In genomic region chr6:54034471-54034870, GRCm38 (mm10) we compare ENCODE assay signal across 8 mouse cellular contexts. TPM values are rescaled to one million over a fixed set of nuclear protein-coding genes. Genes with fewer than 3 reads are reported as not detected.
DNase-seq lines count a peak whose midpoint lies in the region; ATAC-seq lines count a peak whose summit lies in the region.

No protein-coding gene starts in this region.

- H3K9ac ChIP-seq in heart, embryonic 16.5 days (ENCODE audit: low read length): peak overlapping the region; percentile 34; the same call in 1 of the 2 replicates
- H3K9ac ChIP-seq in neural tube, embryonic 14.5 days (replicated peaks; ENCODE audit: low read depth, low read length): no peak overlapping the region

- H3K4me2 ChIP-seq in heart, embryonic 16.5 days (ENCODE audit: low read depth, low read length): peak overlapping the region; percentile 58
- H3K4me2 ChIP-seq in neural tube, embryonic 14.5 days (ENCODE audit: low read depth, low read length): peak overlapping the region; percentile 37; the same call in 1 of the 2 replicates

- DNase-seq in 3134 (ENCODE audit: extremely low read depth, insufficient read length, low spot score): peak; percentile 6
- DNase-seq in adrenal gland, adult 18-20 months (ENCODE audit: low spot score in 2 of 2): peak; percentile 68 to 72
- peak; percentile 85 for DNase-seq in forebrain, embryonic 10.5 days (ENCODE audit: extremely low spot score, low spot score)
- peak; percentile 86 to 90 for DNase-seq in kidney, postnatal 25 days
- DNase-seq in lung, adult 18-20 months: peak; percentile 72 to 74
- DNase-seq in testis, postnatal 10 days (ENCODE audit: low spot score): peak; percentile 80

- H3K9me3 ChIP-seq in forebrain, embryonic 10.5 days: peaks cover 3% of the 10 kb centered on the region; the same call in 1 of the 2 replicates
- H3K9me3 ChIP-seq in heart, embryonic 16.5 days (replicated peaks; ENCODE audit: control insufficient read depth, low read length): no peaks in the 10 kb centered on the region; the same call in 1 of the 2 replicates
- H3K9me3 ChIP-seq in neural tube, embryonic 14.5 days (ENCODE audit: control insufficient read depth, low read length): no peaks in the 10 kb centered on the region

- H3K4me3 ChIP-seq in forebrain, embryonic 10.5 days: peak overlapping the region; percentile 18; the same call in 1 of the 2 replicates
- H3K4me3 ChIP-seq in heart, embryonic 16.5 days (ENCODE audit: low read length): peak overlapping the region; percentile 24
- no peak overlapping the region for H3K4me3 ChIP-seq in neural tube, embryonic 14.5 days (ENCODE audit: low read depth, low read length)

- ATAC-seq in heart, embryonic 16.5 days (replicated peaks; ENCODE audit: extremely low read depth, insufficient read depth, low FRiP score): no peak; the same call in 1 of the 2 replicates
- peak; percentile 89 for ATAC-seq in neural tube, embryonic 14.5 days (ENCODE audit: low read depth)

- WGBS in forebrain, embryonic 10.5 days: 2% methylated on average over 9 of the region's 9 CpGs
- 2% methylated on average over 9 of the region's 9 CpGs for WGBS in heart, embryonic 16.5 days
- 0% methylated on average over 9 of the region's 9 CpGs for WGBS in neural tube, embryonic 14.5 days

- H3K36me3 ChIP-seq in forebrain, embryonic 10.5 days (replicated peaks): no peaks in the 10 kb centered on the region
- H3K36me3 ChIP-seq in heart, embryonic 16.5 days (ENCODE audit: control insufficient read depth, insufficient read depth): no peaks in the 10 kb centered on the region
- no peaks in the 10 kb centered on the region for H3K36me3 ChIP-seq in neural tube, embryonic 14.5 days (ENCODE audit: control insufficient read depth, insufficient read depth, low read length)

- H3K27ac ChIP-seq in forebrain, embryonic 10.5 days: peak overlapping the region; percentile 80
- H3K27ac ChIP-seq in heart, embryonic 16.5 days (ENCODE audit: low read length): no peak overlapping the region
- H3K27ac ChIP-seq in neural tube, embryonic 14.5 days (ENCODE audit: low read depth, low read length): peak overlapping the region; percentile 74

- peaks cover 27% of the 10 kb centered on the region for H3K4me1 ChIP-seq in forebrain, embryonic 10.5 days
- peaks cover 5% of the 10 kb centered on the region for H3K4me1 ChIP-seq in heart, embryonic 16.5 days (ENCODE audit: control insufficient read depth, insufficient read depth, low read length)
- H3K4me1 ChIP-seq in neural tube, embryonic 14.5 days (ENCODE audit: control insufficient read depth, insufficient read depth, low read length): peaks cover 7% of the 10 kb centered on the region

- peaks cover 57% of the 10 kb centered on the region for H3K27me3 ChIP-seq in forebrain, embryonic 10.5 days (ENCODE audit: poor library complexity, severe bottlenecking)
- H3K27me3 ChIP-seq in heart, embryonic 16.5 days (ENCODE audit: control insufficient read depth, insufficient read depth, low read length): peaks cover 5% of the 10 kb centered on the region; the same call in 1 of the 2 replicates
- no peaks in the 10 kb centered on the region for H3K27me3 ChIP-seq in neural tube, embryonic 14.5 days (ENCODE audit: control insufficient read depth, insufficient read depth, low read length)

RNA-seq across cellular contexts. Expression of gene Chn2, which starts 4.9 kb away (rescaled TPM):
- total RNA-seq in adrenal gland, adult 18-20 months (2021): 10 to 100 TPM in 1 of 2 experiments, 1 to 10 TPM in 1; 7.7 to 12.5 TPM
- 9.5 and 10.6 TPM in 2 replicates for polyA plus RNA-seq in forebrain, embryonic 10.5 days (2016; fragmentation: Nextera tagmentation; extraction: Ambion mirVana)
- polyA plus RNA-seq in heart, embryonic 16.5 days (2015; fragmentation: Nextera tagmentation; extraction: Ambion mirVana): 5.4 and 5.5 TPM in 2 replicates
- polyA plus RNA-seq in neural tube, embryonic 14.5 days (2014; fragmentation: Nextera tagmentation; extraction: Ambion mirVana): 23.5 and 30.1 TPM in 2 replicates

RNA-seq across cellular contexts. Expression of gene Cpvl, which starts 56.0 kb away (rescaled TPM):
- not detected for total RNA-seq in adrenal gland, adult 18-20 months (2021)
- polyA plus RNA-seq in forebrain, embryonic 10.5 days (2016; fragmentation: Nextera tagmentation; extraction: Ambion mirVana): not detected in 2 replicates
- polyA plus RNA-seq in heart, embryonic 16.5 days (2015; fragmentation: Nextera tagmentation; extraction: Ambion mirVana): not detected in 2 replicates
- not detected in 2 replicates for polyA plus RNA-seq in neural tube, embryonic 14.5 days (2014; fragmentation: Nextera tagmentation; extraction: Ambion mirVana)

Comparison
In these comparisons a context has a peak if more than half of its experiments do, and no peak if none do; other contexts are left out.
1. DNase-seq: peak in every context shown above with its lines; median percentile 88 in kidney, postnatal 25 days; 85 in forebrain, embryonic 10.5 days; 80 in testis, postnatal 10 days; 73 in lung, adult 18-20 months; 70 in adrenal gland, adult 18-20 months; 6 in 3134.